Mouse (Mus musculus) embryonic fibroblast, embryonic 13.5 days (primary cell): ENCODE results near the gene Ttll13.

ENCODE experiments used
- CTCF ChIP-seq: IDR thresholded peaks from 2 replicates; pipeline ENCODE4 v1.5.1; 2011; ENCODE audit warnings: mild to moderate bottlenecking, control low read depth, low read length, moderate library complexity, borderline replicate concordance; ENCODE audit not compliant: insufficient read depth
- POLR2A ChIP-seq: IDR thresholded peaks from 2 replicates; pipeline ENCODE4 v1.6.1; 2011; ENCODE audit warnings: low read depth, mild to moderate bottlenecking, control low read depth, low read length, moderate library complexity

DNA sequence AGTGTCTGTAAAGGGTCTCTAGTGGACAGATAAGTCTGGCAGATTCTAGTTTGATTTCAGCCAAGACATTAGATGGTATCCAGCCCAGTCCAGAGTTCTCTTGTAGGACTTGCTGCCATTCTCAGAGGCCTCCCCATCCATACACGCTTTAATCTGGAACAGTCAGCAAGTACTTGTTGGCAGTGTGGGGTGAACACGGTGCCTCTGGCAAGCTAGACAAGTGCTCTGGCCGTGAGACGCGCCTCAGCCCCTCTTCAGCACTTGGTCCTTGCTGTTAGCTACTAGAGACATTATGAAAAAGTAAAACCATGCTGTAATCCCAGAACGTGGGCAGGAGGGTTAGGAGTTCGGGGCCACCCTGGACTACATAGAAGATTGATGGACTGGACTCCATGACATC, 32.6 kb upstream of the Ttll13 start:
- TF ChIP-seq CTCF (no peak), POLR2A (no peak)
